Mouse (Mus musculus) left cerebral cortex, adult 2 months (tissue): ENCODE measurements around the gene Slc29a2. TPM values are rescaled to one million over a fixed set of nuclear protein-coding genes. Genes with fewer than 3 reads are reported as not detected.
A peak's percentile ranks its signal among the peaks of the same experiment; 100 is the strongest.

Experiments used
- DNase-seq, 2 experiments: peaks; one replicate each; pipeline ENCODE4 v3.0.0; 2021 to 2022; ENCODE audit warnings: low spot score in 2 of 2, mixed read lengths in 1 of 2; ENCODE audit errors: extremely low spot score in 1 of 2
- H3K27ac ChIP-seq: fragments of 200-600 bp; 2 replicates; pipeline ENCODE4 v1.8.1; 2022
- H3K4me3 ChIP-seq: fragments of 200-600 bp; 2 replicates; pipeline ENCODE4 v1.8.1; 2022
- CTCF ChIP-seq: fragments of 200-600 bp; IDR thresholded peaks from 2 replicates; pipeline ENCODE4 v1.8.1; 2022; ENCODE audit warnings: antibody characterized with exemption, mild to moderate bottlenecking, moderate library complexity
- intact Hi-C: fragments of 180-260 bp; cut with DNase I; formaldehyde crosslinking; loops from one replicate; pipeline ENCODE4 v1.15.1; 2025
- total RNA-seq, 2 experiments: library from RNA; stranded (reverse); gene quantifications; 2 replicates each; pipeline ENCODE4 v1.2.3; 2021

Gene Slc29a2
- total RNA-seq, 2 experiments from 2014 or later: 16.6 to 16.7 TPM

- intact Hi-C loops: loop anchor here (2.0 kb wide), 1 partner anchor 16 kb away; no protein-coding TSS in a partner anchor
- Histone ChIP-seq H3K4me3 (no peak overlapping the region), H3K27ac (peak overlapping the region; percentile 44; the same call in 1 of the 2 replicates)
- TF ChIP-seq CTCF: peak; percentile 60
- DNase-seq: peak in 1 of 2 experiments; percentile 33
These were observed 49.4 kb downstream of the Slc29a2 start for GRCm38 (mm10) chr19:5073028-5073427.

- DNase-seq: no peak
- peak overlapping the region; percentile 44; the same call in 1 of the 2 replicates for H3K27ac ChIP-seq
- intact Hi-C loops: loop anchor here (2.0 kb wide), 1 partner anchor 17 kb away; no protein-coding TSS in a partner anchor
- no peak for TF ChIP-seq CTCF
- H3K4me3 ChIP-seq: no peak overlapping the region
These were observed 49.9 kb downstream of the Slc29a2 start for GRCm38 (mm10) chr19:5073518-5073917.

- intact Hi-C loops: no loop called here
- no peak overlapping the region for H3K4me3 ChIP-seq
- no peak for DNase-seq
- peak; percentile 49 for TF ChIP-seq CTCF
- no peak overlapping the region for H3K27ac ChIP-seq
These were observed 55.6 kb downstream of the Slc29a2 start for GRCm38 (mm10) chr19:5079279-5079678.

Other genes with a start within 250 kb of the Slc29a2 start
- gene Rbm4, start 230.0 kb upstream of the Slc29a2 start, total RNA-seq: 100 to 1,000 TPM in 1 of 2 experiments, 10 to 100 TPM in 1; 93.1 to 112 TPM
- 10 to 100 TPM; 22.0 to 25.5 TPM for gene Gm21992, start 212.2 kb upstream of the Slc29a2 start, total RNA-seq
- gene Rbm14, start 212.2 kb upstream of the Slc29a2 start, total RNA-seq: 10 to 100 TPM; 53.4 to 61.0 TPM
- gene Ccs, start 184.5 kb upstream of the Slc29a2 start, total RNA-seq: 10 to 100 TPM; 29.8 to 30.3 TPM
- gene Ccdc87, start 184.5 kb upstream of the Slc29a2 start, total RNA-seq: 1 to 10 TPM; 2.0 to 2.6 TPM
- gene Ctsf, start 168.7 kb upstream of the Slc29a2 start, total RNA-seq: 100 to 1,000 TPM; 102 to 107 TPM
- 1 to 10 TPM; 1.4 to 1.5 TPM for gene Actn3, start 146.0 kb upstream of the Slc29a2 start, total RNA-seq
- gene Zdhhc24, start 145.2 kb upstream of the Slc29a2 start, total RNA-seq: 10 to 100 TPM; 24.7 to 25.9 TPM
- gene Bbs1, start 117.2 kb upstream of the Slc29a2 start, total RNA-seq: 10 to 100 TPM; 40.0 to 48.1 TPM
- 10 to 100 TPM; 39.5 to 45.9 TPM for gene Dpp3, start 95.6 kb upstream of the Slc29a2 start, total RNA-seq
- gene Peli3, start 80.7 kb upstream of the Slc29a2 start, total RNA-seq: 10 to 100 TPM; 27.9 to 31.8 TPM
- gene Mrpl11, start 61.7 kb upstream of the Slc29a2 start, total RNA-seq: 10 to 100 TPM; 52.7 to 55.3 TPM
- 10 to 100 TPM; 21.7 to 33.7 TPM for gene Npas4, start 33.5 kb upstream of the Slc29a2 start, total RNA-seq
- gene B4gat1, start 15.0 kb downstream of the Slc29a2 start, total RNA-seq: 100 to 1,000 TPM; 109 to 131 TPM
- 1 to 10 TPM; 4.9 to 5.8 TPM for gene AC124502.3, start 15.0 kb downstream of the Slc29a2 start, total RNA-seq
- gene Brms1, start 17.5 kb downstream of the Slc29a2 start, total RNA-seq: 10 to 100 TPM; 26.9 to 28.8 TPM
- 10 to 100 TPM; 94.6 to 95.9 TPM for gene Rin1, start 26.6 kb downstream of the Slc29a2 start, total RNA-seq
- 1 to 10 TPM; 4.3 to 5.4 TPM for gene Cd248, start 44.2 kb downstream of the Slc29a2 start, total RNA-seq
- 100 to 1,000 TPM; 154 to 156 TPM for gene Tmem151a, start 61.7 kb downstream of the Slc29a2 start, total RNA-seq
- 10 to 100 TPM; 23.4 to 25.7 TPM for gene Yif1a, start 64.7 kb downstream of the Slc29a2 start, total RNA-seq
- gene Cnih2, start 74.7 kb downstream of the Slc29a2 start, total RNA-seq: 100 to 1,000 TPM; 214 to 247 TPM
- gene Rab1b, start 83.2 kb downstream of the Slc29a2 start, total RNA-seq: 100 to 1,000 TPM; 144 to 157 TPM
- 100 to 1,000 TPM; 279 to 291 TPM for gene Klc2, start 94.7 kb downstream of the Slc29a2 start, total RNA-seq
- gene Pacs1, start 249.3 kb downstream of the Slc29a2 start, total RNA-seq: 10 to 100 TPM; 57.5 to 61.2 TPM